Mouse (Mus musculus) cerebellum, adult 11-12 months (tissue): ENCODE measurements around the gene Mitf.

Experiments
- DNase-seq: peaks from one replicate; pipeline ENCODE4 v3.0.0; 2022

Gene Mitf

GRCm38 (mm10) chr6:97806781-97807743 lies at the start of gene Mitf:
Mitf (plus strand) TSS chr6:97807052.
- DNase-seq, result peak; percentile 93

- no peak for DNase-seq
Observed at GRCm38 (mm10) chr6:97757361-97757760, 49.5 kb upstream of the Mitf start.

- no peak for DNase-seq
Observed at GRCm38 (mm10) chr6:97758884-97759283, 48.0 kb upstream of the Mitf start.

- peak; percentile 20 for DNase-seq
Observed at GRCm38 (mm10) chr6:97759301-97759700, 47.6 kb upstream of the Mitf start.

- DNase-seq, result peak; percentile 21
Observed at GRCm38 (mm10) chr6:97761326-97761725, 45.5 kb upstream of the Mitf start.

- no peak for DNase-seq
Observed at GRCm38 (mm10) chr6:97763970-97764369, 42.9 kb upstream of the Mitf start.

- no peak for DNase-seq
Observed at GRCm38 (mm10) chr6:97767836-97768235, 39.0 kb upstream of the Mitf start.

- no peak for DNase-seq
Observed at GRCm38 (mm10) chr6:97769549-97769948, 37.3 kb upstream of the Mitf start.

GRCm38 (mm10) chr6:97781316-97781715 lies 25.5 kb upstream of the Mitf start:
- no peak for DNase-seq

- DNase-seq, result no peak
Observed at GRCm38 (mm10) chr6:97782291-97782690, 24.6 kb upstream of the Mitf start.

GRCm38 (mm10) chr6:97786871-97787270 lies 20.0 kb upstream of the Mitf start:
- DNase-seq, result no peak

- DNase-seq, result no peak
Observed at GRCm38 (mm10) chr6:97788361-97788974, 18.4 kb upstream of the Mitf start.

- DNase-seq, result no peak
Observed at GRCm38 (mm10) chr6:97789700-97790099, 17.2 kb upstream of the Mitf start.

GRCm38 (mm10) chr6:97792104-97792503 lies 14.7 kb upstream of the Mitf start:
- DNase-seq, result no peak

- DNase-seq, result no peak
Observed at GRCm38 (mm10) chr6:97795175-97795574, 11.7 kb upstream of the Mitf start.

- DNase-seq, result peak; percentile 71
Observed at GRCm38 (mm10) chr6:97800615-97801014, 6.2 kb upstream of the Mitf start.

GRCm38 (mm10) chr6:97806051-97806450 lies 801 bp upstream of the Mitf start:
- no peak for DNase-seq

GRCm38 (mm10) chr6:97814191-97814590 lies 7.3 kb downstream of the Mitf start:
- DNase-seq, result no peak

GRCm38 (mm10) chr6:97815723-97816122 lies 8.9 kb downstream of the Mitf start:
- no peak for DNase-seq

- DNase-seq, result no peak
Observed at GRCm38 (mm10) chr6:97816806-97817205, 10.0 kb downstream of the Mitf start.

- no peak for DNase-seq
Observed at GRCm38 (mm10) chr6:97818128-97818527, 11.3 kb downstream of the Mitf start.

GRCm38 (mm10) chr6:97818948-97819347 lies 12.1 kb downstream of the Mitf start:
- no peak for DNase-seq

GRCm38 (mm10) chr6:97820505-97820904 lies 13.7 kb downstream of the Mitf start:
- no peak for DNase-seq

- DNase-seq, result no peak
Observed at GRCm38 (mm10) chr6:97821811-97822210, 15.0 kb downstream of the Mitf start.
